Mouse (Mus musculus): ENCODE measurements around the gene Rtkn. TPM values are rescaled to one million over a fixed set of nuclear protein-coding genes. Genes with fewer than 3 reads are reported as not detected.

The Rtkn gene
- total and polyA plus RNA-seq, 3 experiments: 0.47 to 1.3 (median 0.68) TPM

DNA sequence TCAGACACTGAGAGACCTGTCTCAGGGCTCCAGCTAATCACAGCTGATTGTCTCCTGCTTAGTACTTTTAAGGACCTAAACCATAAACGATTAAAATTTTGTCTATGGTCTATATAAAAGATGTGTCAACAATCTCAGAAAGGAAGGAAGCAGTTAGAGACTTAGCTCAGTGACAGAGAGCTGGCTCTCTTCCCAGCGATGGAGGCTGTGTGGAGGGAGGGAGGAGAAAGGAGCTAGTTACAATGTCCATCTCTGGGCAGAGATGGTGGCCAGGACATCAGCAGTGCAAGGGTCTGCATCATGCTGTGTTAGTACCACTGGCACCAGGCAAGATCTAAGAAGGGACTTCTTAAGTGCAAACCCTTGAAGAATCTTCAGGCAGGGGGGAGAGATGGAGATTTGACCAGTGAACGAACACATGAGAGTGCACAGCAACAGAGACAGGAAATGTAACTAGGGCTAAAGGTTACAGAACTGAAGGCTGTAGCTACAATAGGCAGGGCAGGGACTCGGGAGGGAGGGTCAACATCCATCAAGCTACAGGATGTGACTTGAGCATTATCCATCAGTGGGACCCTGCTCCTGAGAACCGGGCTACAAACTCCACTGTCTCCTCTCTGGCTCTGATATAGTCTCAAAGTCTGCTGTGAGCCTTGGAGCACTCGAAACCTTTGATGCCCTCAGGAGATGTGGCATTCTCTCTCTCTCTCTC is 42.7 kb upstream of the Rtkn start:
- in situ Hi-C loops (cut with MboI; ENCODE audit: low pct_ligation_motif_present, low pct_unique_long_range_greater_than_20kb, low sequenced_read_pairs): no loop called here
- TF ChIP-seq SIN3A (IDR thresholded peaks at IDR 0.05; ENCODE audit: low read length): no peak
- no peak for TF ChIP-seq SMC3 (IDR thresholded peaks at IDR 0.05; ENCODE audit: low read depth, low read length)
- TF ChIP-seq HCFC1 (IDR thresholded peaks at IDR 0.05; ENCODE audit: low read depth, low read length): no peak
- no peak for TF ChIP-seq CHD2 (IDR thresholded peaks at IDR 0.05; ENCODE audit: low read length)
- no peak for TF ChIP-seq MXI1 (IDR thresholded peaks at IDR 0.05; ENCODE audit: low read depth, low read length)
- no peak for TF ChIP-seq TBP (conservative IDR thresholded peaks at IDR 0.05; ENCODE audit: low read depth, low read length)
- TF ChIP-seq MAFK (IDR thresholded peaks at IDR 0.05; ENCODE audit: insufficient replicate concordance, low read length): no peak
- no peak for TF ChIP-seq KAT2A (IDR thresholded peaks at IDR 0.05; ENCODE audit: insufficient replicate concordance, low read length)
- TF ChIP-seq UBTF (IDR thresholded peaks at IDR 0.05; ENCODE audit: low read depth, low read length): no peak
- no peak for TF ChIP-seq CHD1 (IDR thresholded peaks at IDR 0.05; ENCODE audit: low read depth, low read length)
- no peak for TF ChIP-seq ZKSCAN1 (IDR thresholded peaks at IDR 0.05; ENCODE audit: borderline replicate concordance, low read depth, low read length)
- TF ChIP-seq MYC (IDR thresholded peaks at IDR 0.05; ENCODE audit: low read depth, low read length): no peak
- no peak for TF ChIP-seq POLR2AphosphoS2 (IDR thresholded peaks at IDR 0.05; ENCODE audit: low read depth, low read length)
- no peak for TF ChIP-seq ZNF384 (IDR thresholded peaks at IDR 0.05; ENCODE audit: low read depth, low read length)
- no peak for TF ChIP-seq ZMIZ1 (IDR thresholded peaks at IDR 0.05; ENCODE audit: low read depth, low read length)
- no peak for TF ChIP-seq MAZ (IDR thresholded peaks at IDR 0.05; ENCODE audit: low read depth, low read length)
- no peak for TF ChIP-seq RCOR1 (conservative IDR thresholded peaks at IDR 0.05; ENCODE audit: low read depth, low read length)
- TF ChIP-seq ZC3H11A (IDR thresholded peaks at IDR 0.05; ENCODE audit: low read depth, low read length): no peak
- no peak for TF ChIP-seq MAX (IDR thresholded peaks at IDR 0.05; ENCODE audit: low read length)
- peaks cover 4% of the 10 kb centered on the region for H3K27me3 ChIP-seq (replicated peaks)
- no peak overlapping the region for H3K4me3 ChIP-seq (replicated peaks in 1 of 3; ENCODE audit: low read depth in 2 of 3, low read length in 2 of 3, poor library complexity in 1 of 3)
- H3K9ac ChIP-seq (ENCODE audit: insufficient read depth, low read depth): no peak overlapping the region
- no peaks in the 10 kb centered on the region for H3K79me2 ChIP-seq (replicated peaks; ENCODE audit: control insufficient read depth, extremely low read depth, insufficient read depth, poor library complexity, severe bottlenecking)
- no peaks in the 10 kb centered on the region; a peak in 1 of 4 replicates for H3K4me1 ChIP-seq (ENCODE audit: control insufficient read depth in 1 of 2, insufficient read depth in 2 of 2)
- no peak overlapping the region for H3K27ac ChIP-seq (ENCODE audit: insufficient read depth, low read depth)
- peaks cover 0 to 3% of the 10 kb centered on the region in 2 experiments for H3K36me3 ChIP-seq (replicated peaks in 1 of 2; ENCODE audit: control insufficient read depth in 1 of 2, insufficient read depth in 1 of 2, low read length in 1 of 2)
- H3K9me3 ChIP-seq (replicated peaks; ENCODE audit: low read length): peaks cover 6% of the 10 kb centered on the region
- H3K4me2 ChIP-seq (ENCODE audit: insufficient read depth, low read depth, poor library complexity, severe bottlenecking): no peak overlapping the region
- DNase-seq (ENCODE audit: extremely low read depth): no peak
- dilution Hi-C loops (cut with MboI; ENCODE audit: extremely low pct_ligation_motif_present, extremely low pct_unique_long_range_greater_than_20kb, low sequenced_read_pairs): no loop called here

DNA sequence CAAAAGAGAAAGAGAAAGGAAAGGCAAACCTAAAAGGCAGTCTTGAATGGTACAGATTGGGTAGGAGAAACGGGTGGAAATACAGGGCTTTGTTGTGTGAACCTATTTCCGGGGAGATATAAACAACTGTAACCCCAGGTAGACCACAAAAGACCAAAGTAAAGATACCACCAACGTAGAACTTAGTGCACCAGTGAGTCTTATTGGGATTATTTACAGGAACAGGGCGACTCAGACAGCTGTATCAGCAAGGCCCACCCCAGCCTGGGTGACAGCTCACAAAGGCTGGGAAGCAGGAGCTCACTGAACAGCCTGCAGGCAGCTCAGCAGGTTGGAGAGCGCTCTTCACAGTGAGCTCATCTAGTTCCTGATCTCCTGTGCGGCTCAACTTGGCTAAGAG is 39.3 kb upstream of the Rtkn start:
- dilution Hi-C loops (cut with MboI; ENCODE audit: extremely low pct_ligation_motif_present, extremely low pct_unique_long_range_greater_than_20kb, low sequenced_read_pairs) (no loop called here), in situ Hi-C loops (cut with MboI; ENCODE audit: low pct_ligation_motif_present, low pct_unique_long_range_greater_than_20kb, low sequenced_read_pairs) (no loop called here)
- Histone ChIP-seq H3K9ac (ENCODE audit: insufficient read depth, low read depth) (no peak overlapping the region), H3K4me1 (ENCODE audit: control insufficient read depth in 1 of 2, insufficient read depth in 2 of 2) (peaks cover 3 to 6% of the 10 kb centered on the region in 2 experiments; a peak in 3 of 4 replicates), H3K79me2 (replicated peaks; ENCODE audit: control insufficient read depth, extremely low read depth, insufficient read depth, poor library complexity, severe bottlenecking) (no peaks in the 10 kb centered on the region), H3K36me3 (replicated peaks in 1 of 2; ENCODE audit: control insufficient read depth in 1 of 2, insufficient read depth in 1 of 2, low read length in 1 of 2) (no peaks in the 10 kb centered on the region), H3K27ac (ENCODE audit: insufficient read depth, low read depth) (no peak overlapping the region), H3K4me3 (replicated peaks in 1 of 3; ENCODE audit: low read depth in 2 of 3, low read length in 2 of 3, poor library complexity in 1 of 3) (no peak overlapping the region), H3K9me3 (replicated peaks; ENCODE audit: low read length) (peaks cover 6% of the 10 kb centered on the region), H3K27me3 (replicated peaks) (peaks cover 13% of the 10 kb centered on the region), H3K4me2 (ENCODE audit: insufficient read depth, low read depth, poor library complexity, severe bottlenecking) (no peak overlapping the region)
- no peak for TF ChIP-seq KAT2A (IDR thresholded peaks at IDR 0.05; ENCODE audit: insufficient replicate concordance, low read length)
- no peak for TF ChIP-seq NELFE (IDR thresholded peaks at IDR 0.05; ENCODE audit: low read depth, low read length)
- TF ChIP-seq ZC3H11A (IDR thresholded peaks at IDR 0.05; ENCODE audit: low read depth, low read length): no peak
- TF ChIP-seq MXI1 (IDR thresholded peaks at IDR 0.05; ENCODE audit: low read depth, low read length): no peak
- no peak for TF ChIP-seq JUND (conservative IDR thresholded peaks at IDR 0.05; ENCODE audit: low read depth, low read length)
- TF ChIP-seq RCOR1 (conservative IDR thresholded peaks at IDR 0.05; ENCODE audit: low read depth, low read length): no peak
- no peak for TF ChIP-seq POLR2AphosphoS2 (IDR thresholded peaks at IDR 0.05; ENCODE audit: low read depth, low read length)
- TF ChIP-seq HCFC1 (IDR thresholded peaks at IDR 0.05; ENCODE audit: low read depth, low read length): no peak
- TF ChIP-seq MAX (IDR thresholded peaks at IDR 0.05; ENCODE audit: low read length): no peak
- TF ChIP-seq E2F4 (IDR thresholded peaks at IDR 0.05; ENCODE audit: insufficient replicate concordance, low read depth, low read length): no peak
- no peak for TF ChIP-seq CTCF (conservative IDR thresholded peaks at IDR 0.05 in 1 of 2, IDR thresholded peaks at IDR 0.05 in 1 of 2; ENCODE audit: low read depth in 2 of 2, low read length in 2 of 2)
- no peak for TF ChIP-seq ZNF384 (IDR thresholded peaks at IDR 0.05; ENCODE audit: low read depth, low read length)
- TF ChIP-seq ZMIZ1 (IDR thresholded peaks at IDR 0.05; ENCODE audit: low read depth, low read length): no peak
- no peak for TF ChIP-seq USF1 (IDR thresholded peaks at IDR 0.05; ENCODE audit: low read depth, low read length)
- TF ChIP-seq PAX5 (IDR thresholded peaks at IDR 0.05; ENCODE audit: low read length): no peak
- no peak for TF ChIP-seq BHLHE40 (IDR thresholded peaks at IDR 0.05; ENCODE audit: low read depth, low read length)
- no peak for DNase-seq (ENCODE audit: extremely low read depth)

All from CH12.LX (cell line).